In the genomic region with DNA sequence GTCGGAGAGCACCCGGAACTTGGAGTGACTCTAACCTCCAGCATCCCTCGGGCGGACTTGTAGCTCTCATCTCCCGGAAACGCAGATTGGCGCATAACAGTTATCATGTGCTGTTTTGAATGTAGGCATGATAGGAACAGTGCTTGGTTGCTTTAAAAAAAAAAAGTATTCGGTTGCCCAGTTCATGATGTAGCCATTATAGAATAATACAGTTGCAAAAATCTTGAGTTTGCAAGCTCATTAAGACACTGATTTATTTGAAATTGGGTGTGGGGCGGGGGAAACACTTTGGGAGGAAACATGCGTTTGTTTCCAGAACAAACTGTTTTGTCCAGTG, we compare ENCODE assay signal across 8 mouse cellular contexts. TPM values are rescaled to one million over a fixed set of nuclear protein-coding genes. Genes with fewer than 3 reads are reported as not detected.
A peak's percentile ranks its signal among the peaks of the same experiment; 100 is the strongest.
DNase-seq lines count a peak whose midpoint lies in the region; ATAC-seq and TF ChIP-seq lines count a peak whose summit lies in the region.

No protein-coding gene starts in this region.

- H3K36me3 ChIP-seq in kidney, postnatal 0 days (ENCODE audit: insufficient read depth, low read length) = no peaks in the 10 kb centered on the region
- no peaks in the 10 kb centered on the region for H3K36me3 ChIP-seq in hindbrain, embryonic 16.5 days (ENCODE audit: control insufficient read depth, insufficient read depth, low read length)
- no peaks in the 10 kb centered on the region for H3K36me3 ChIP-seq in midbrain, embryonic 16.5 days (ENCODE audit: control insufficient read depth, insufficient read depth, low read length)

- ATAC-seq in kidney, postnatal 0 days (replicated peaks; ENCODE audit: low FRiP score, low read depth) = no peak
- ATAC-seq in hindbrain, embryonic 16.5 days = no peak
- ATAC-seq in midbrain, embryonic 16.5 days = no peak

- no peaks in the 10 kb centered on the region for H3K4me1 ChIP-seq in kidney, postnatal 0 days (replicated peaks; ENCODE audit: insufficient read depth, low read length)
- H3K4me1 ChIP-seq in cortical plate, adult 2 months (ENCODE audit: control insufficient read depth, insufficient read depth, low read length) = peaks cover 3% of the 10 kb centered on the region; the same call in 1 of the 2 replicates
- peaks cover 5% of the 10 kb centered on the region for H3K4me1 ChIP-seq in hindbrain, embryonic 16.5 days (ENCODE audit: control insufficient read depth, insufficient read depth, low read depth, low read length)
- H3K4me1 ChIP-seq in midbrain, embryonic 16.5 days (ENCODE audit: control insufficient read depth, insufficient read depth, low read length) = peaks cover 11% of the 10 kb centered on the region

- peak overlapping the region; percentile 67 for H3K4me2 ChIP-seq in kidney, postnatal 0 days (ENCODE audit: low read length)
- H3K4me2 ChIP-seq in hindbrain, embryonic 16.5 days (ENCODE audit: low read length) = peak overlapping the region; percentile 67
- H3K4me2 ChIP-seq in midbrain, embryonic 16.5 days (ENCODE audit: low read length) = peak overlapping the region; percentile 67

- peak overlapping the region; percentile 86 for H3K27ac ChIP-seq in kidney, postnatal 0 days
- peak overlapping the region; percentile 56; the same call in 1 of the 2 replicates for H3K27ac ChIP-seq in cortical plate, adult 2 months (ENCODE audit: insufficient read depth, low read length)
- peak overlapping the region; percentile 89 for H3K27ac ChIP-seq in hindbrain, embryonic 16.5 days (ENCODE audit: low read depth, low read length)
- peak overlapping the region; percentile 83 for H3K27ac ChIP-seq in midbrain, embryonic 16.5 days (ENCODE audit: low read length)

- 0 out of 2 replicates have a peak, but pooled peaks cover 2% of the 10 kb centered on the region for H3K27me3 ChIP-seq in kidney, postnatal 0 days (ENCODE audit: insufficient read depth, low read length)
- H3K27me3 ChIP-seq in hindbrain, embryonic 16.5 days (replicated peaks; ENCODE audit: control insufficient read depth, insufficient read depth, low read length) = no peaks in the 10 kb centered on the region
- H3K27me3 ChIP-seq in midbrain, embryonic 16.5 days (ENCODE audit: control insufficient read depth, insufficient read depth, low read depth, low read length) = no peaks in the 10 kb centered on the region

- H3K9me3 ChIP-seq in kidney, postnatal 0 days (replicated peaks; ENCODE audit: low read length) = no peaks in the 10 kb centered on the region
- no peaks in the 10 kb centered on the region for H3K9me3 ChIP-seq in hindbrain, embryonic 16.5 days (ENCODE audit: control insufficient read depth, low read length)
- H3K9me3 ChIP-seq in midbrain, embryonic 16.5 days (replicated peaks; ENCODE audit: control insufficient read depth, low read length, poor library complexity, severe bottlenecking) = no peaks in the 10 kb centered on the region

- TF ChIP-seq POLR2A in cortical plate, adult 2 months (IDR thresholded peaks at IDR 0.05; ENCODE audit: extremely low read depth, insufficient read depth, low read length) = no peak

- H3K4me3 ChIP-seq in kidney, postnatal 0 days (replicated peaks; ENCODE audit: low read depth, low read length) = peak overlapping the region; percentile 76
- peak overlapping the region; percentile 77 for H3K4me3 ChIP-seq in cortical plate, adult 2 months (ENCODE audit: insufficient read depth, low read length)
- peak overlapping the region; percentile 89 for H3K4me3 ChIP-seq in hindbrain, embryonic 16.5 days (ENCODE audit: low read length)
- peak overlapping the region; percentile 71 for H3K4me3 ChIP-seq in midbrain, embryonic 16.5 days (ENCODE audit: low read depth, low read length)

- no peak for TF ChIP-seq CTCF in kidney, postnatal 0 days (IDR thresholded peaks at IDR 0.05; ENCODE audit: low read depth)
- no peak for TF ChIP-seq CTCF in cortical plate, adult 2 months (IDR thresholded peaks at IDR 0.05; ENCODE audit: extremely low read depth, insufficient read depth, low read length)

- WGBS in kidney, postnatal 0 days = 4% methylated on average over 10 of the region's 10 CpGs
- WGBS in hindbrain, embryonic 16.5 days = 8% methylated on average over 10 of the region's 10 CpGs
- WGBS in midbrain, embryonic 16.5 days = 9% methylated on average over 10 of the region's 10 CpGs

- peak overlapping the region; percentile 69 for H3K9ac ChIP-seq in kidney, postnatal 0 days (ENCODE audit: low read depth, low read length)
- H3K9ac ChIP-seq in hindbrain, embryonic 16.5 days (ENCODE audit: low read depth, low read length) = peak overlapping the region; percentile 75
- H3K9ac ChIP-seq in midbrain, embryonic 16.5 days (ENCODE audit: low read depth, low read length) = peak overlapping the region; percentile 80

- no peak for DNase-seq in kidney, postnatal 0 days (ENCODE audit: low spot score)
- no peak for DNase-seq in kidney, adult 18-20 months
- DNase-seq in spleen, postnatal 14 days (ENCODE audit: low spot score in 2 of 2) = no peak
- no peak for DNase-seq in urinary bladder, adult 2 months (ENCODE audit: low spot score)
- no peak for DNase-seq in left cerebral cortex, adult 9 months (ENCODE audit: low spot score in 2 of 2)

RNA-seq across cellular contexts. Expression of a gene that starts 0.7 kb away (rescaled TPM):
- polyA plus RNA-seq in kidney, postnatal 0 days (2015; fragmentation: Nextera tagmentation; extraction: Ambion mirVana) = 50.0 and 50.3 TPM in 2 replicates
- polyA plus RNA-seq in cortical plate, adult 2 months (2012; rRNA removed) = 31.7 and 36.8 TPM in 2 replicates
- polyA plus RNA-seq in hindbrain, embryonic 16.5 days (2015; fragmentation: Nextera tagmentation; extraction: Ambion mirVana) = 34.9 and 39.8 TPM in 2 replicates
- 21.3 and 31.6 TPM in 2 replicates for polyA plus RNA-seq in midbrain, embryonic 16.5 days (2015; fragmentation: Nextera tagmentation; extraction: Ambion mirVana)
- 19.4 and 23.3 TPM in 2 replicates for polyA plus RNA-seq in urinary bladder, adult 2 months (2012; rRNA removed)

RNA-seq across cellular contexts. Expression of a gene that starts 40.0 kb away (rescaled TPM):
- polyA plus RNA-seq in kidney, postnatal 0 days (2015; fragmentation: Nextera tagmentation; extraction: Ambion mirVana) = not detected in 2 replicates
- polyA plus RNA-seq in cortical plate, adult 2 months (2012; rRNA removed) = not detected in 2 replicates
- 0.05 TPM in 1 of 2 replicates, not detected in the other for polyA plus RNA-seq in hindbrain, embryonic 16.5 days (2015; fragmentation: Nextera tagmentation; extraction: Ambion mirVana)
- polyA plus RNA-seq in midbrain, embryonic 16.5 days (2015; fragmentation: Nextera tagmentation; extraction: Ambion mirVana) = 0.09 TPM in 1 of 2 replicates, not detected in the other
- not detected in 2 replicates for polyA plus RNA-seq in urinary bladder, adult 2 months (2012; rRNA removed)
